Mouse (Mus musculus): ENCODE results near the gene Dgki.

GRCm38 (mm10) chr6:36931473-36931872, 368.5 kb downstream of the Dgki start:
- TF ChIP-seq GATA1 (IDR thresholded peaks at IDR 0.05; ENCODE audit: low read length) (no peak), TAL1 (IDR thresholded peaks at IDR 0.05; ENCODE audit: low read length) (no peak)
